Mouse (Mus musculus) cerebellum, adult 9-11 months (tissue): ENCODE results near the gene Ces3b.
"Not testable (repeated sequence)": the region's sequence is repeated elsewhere in the genome, so short reads cannot be mapped to it uniquely, and the experiment has no call there.

ENCODE experiments used
- DNase-seq: peaks from one replicate; pipeline ENCODE4 v3.0.0; 2022

Gene Ces3b

DNA sequence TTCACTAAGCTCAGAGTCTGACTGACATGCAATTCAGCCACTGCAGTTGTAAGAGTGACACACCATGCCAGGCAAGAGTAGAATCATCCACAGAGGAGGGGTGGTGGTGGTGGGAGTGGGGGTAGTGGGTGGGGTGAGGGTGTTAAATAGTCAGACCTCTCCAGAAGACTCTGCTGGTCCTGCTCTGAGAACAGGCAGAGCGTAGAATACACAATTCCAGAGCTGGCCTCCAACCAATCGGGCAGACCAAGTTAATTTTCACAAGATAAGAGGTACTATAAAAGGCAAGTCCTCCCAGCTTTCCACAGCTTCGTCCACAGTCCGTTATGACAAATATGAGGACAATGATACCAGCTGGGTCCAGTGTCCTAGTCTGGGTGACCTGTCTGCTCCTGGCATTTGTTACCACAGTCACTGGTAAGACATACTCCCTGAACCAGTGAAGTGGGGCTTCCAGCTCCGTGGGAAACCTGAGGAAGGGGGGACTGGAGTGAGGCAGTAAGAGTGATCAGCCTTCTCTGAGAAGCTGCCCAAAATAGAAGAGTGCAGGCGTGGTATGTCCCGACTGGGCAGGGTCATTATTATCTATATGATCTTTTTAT is at the start of gene Ces3b:
Gene Ces3b (plus strand): TSS at position 305 of the 602 bp plus-strand sequence.
- no peak for DNase-seq

DNA sequence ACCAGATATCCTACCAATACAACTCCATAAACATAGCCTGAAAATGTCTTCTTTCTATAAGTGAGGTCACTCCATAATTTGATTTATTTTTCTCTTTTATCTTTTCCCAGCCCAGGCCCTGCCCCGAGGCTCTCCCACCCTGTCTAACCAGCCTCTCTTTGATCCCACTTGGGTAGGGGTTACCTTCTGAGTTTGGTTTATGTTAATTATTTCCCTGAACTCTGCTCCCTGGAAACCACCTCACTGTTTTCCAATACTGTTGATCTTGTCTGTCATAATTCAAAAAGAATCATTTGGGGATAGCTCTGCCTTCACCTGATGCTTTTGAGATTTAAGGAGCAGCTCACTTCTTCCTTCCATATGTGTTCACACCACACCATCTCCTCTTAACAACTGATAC is 40.0 kb upstream of the Ces3b start:
- DNase-seq, result no peak

DNA sequence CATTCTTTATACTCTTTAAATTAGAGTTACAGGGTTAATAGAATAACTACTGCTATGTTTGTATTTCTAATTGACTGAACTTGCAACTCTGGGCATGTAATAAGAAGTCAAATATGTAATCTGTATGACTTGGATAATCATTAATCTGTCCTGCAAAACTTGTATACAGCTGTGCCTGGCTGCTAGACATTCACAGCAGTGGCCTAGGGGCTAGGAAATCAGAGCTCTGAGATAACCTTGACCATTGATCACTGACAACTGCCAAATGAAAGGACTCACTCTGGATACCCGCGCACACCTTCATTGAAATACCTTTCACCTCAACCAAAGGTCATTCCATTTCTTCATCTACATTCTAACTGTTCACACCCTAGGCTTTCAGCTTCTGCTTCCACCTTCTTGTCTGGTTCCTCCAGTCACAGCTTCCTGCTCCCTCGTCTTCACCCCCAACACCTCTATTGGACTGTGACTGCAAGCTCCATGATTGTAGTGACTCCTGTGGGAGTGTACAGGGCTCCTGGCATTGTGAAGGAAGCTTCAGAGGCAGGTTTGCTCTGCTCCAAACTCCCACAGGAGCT is 37.6 kb upstream of the Ces3b start:
- DNase-seq, result no peak

DNA sequence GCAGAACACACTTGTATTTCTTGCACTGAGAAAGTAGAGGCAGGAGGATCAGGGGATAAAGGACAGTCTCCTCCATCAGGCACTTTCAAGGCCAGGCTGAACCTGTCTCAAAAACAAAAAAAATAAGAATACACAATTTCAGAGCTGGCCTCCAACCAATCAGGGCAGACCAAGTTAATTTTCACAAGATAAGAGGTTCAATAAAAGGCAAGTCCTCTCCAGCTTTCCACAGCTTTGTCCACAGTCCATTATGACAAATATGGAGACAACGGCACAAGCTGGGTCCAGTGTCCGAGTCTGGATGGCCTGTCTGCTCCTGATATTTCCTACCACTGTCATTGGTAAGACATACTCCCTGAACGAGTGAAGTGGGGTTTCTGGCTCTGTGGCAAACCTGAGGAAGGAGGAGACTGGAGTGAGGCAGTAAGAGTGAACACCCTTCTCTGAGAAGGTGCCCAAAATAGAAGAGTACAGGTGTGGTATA is 35.1 kb upstream of the Ces3b start, which contains the start of gene Ces3a:
Gene Ces3a (plus strand): TSS at position 231 of the 484 bp plus-strand sequence.
- no peak for DNase-seq

DNA sequence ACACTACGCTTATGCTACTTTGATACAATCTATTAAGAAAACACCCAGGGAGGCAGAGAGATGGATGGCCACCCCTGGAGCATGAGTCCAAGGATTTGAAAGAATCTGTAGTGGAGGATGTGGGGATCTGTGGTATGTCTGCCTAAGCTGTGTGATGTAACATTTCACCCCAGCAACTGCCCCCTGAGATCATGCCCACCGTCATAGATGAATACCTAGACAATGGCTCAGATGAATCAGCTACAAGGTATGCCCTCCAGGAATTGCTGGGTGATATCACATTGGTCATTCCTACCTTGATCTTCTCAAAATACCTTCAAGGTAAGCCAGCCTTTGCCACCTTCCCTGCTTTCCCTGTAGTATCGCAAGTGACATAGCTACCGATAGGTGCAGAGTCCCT is 27.3 kb upstream of the Ces3b start:
- DNase-seq, result no peak

DNA sequence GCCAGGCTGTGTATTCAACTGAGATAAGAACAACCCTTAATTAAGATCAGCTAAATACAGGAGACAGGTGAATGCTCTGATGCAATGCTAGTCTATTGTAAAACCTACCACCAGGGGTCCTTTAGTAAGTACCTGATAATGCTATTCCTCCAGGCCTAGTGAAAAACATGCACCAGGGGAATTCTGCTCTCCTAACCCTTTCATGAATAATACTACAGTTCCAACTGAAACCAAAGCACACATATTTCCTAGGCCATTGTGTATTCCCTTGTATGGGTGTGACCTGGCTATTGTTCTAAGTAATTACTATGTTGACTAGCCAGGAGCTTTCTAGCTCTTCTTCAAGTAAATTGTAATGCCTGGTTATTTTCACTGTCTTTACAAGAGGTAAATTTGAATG is 23.5 kb upstream of the Ces3b start:
- DNase-seq, result no peak

DNA sequence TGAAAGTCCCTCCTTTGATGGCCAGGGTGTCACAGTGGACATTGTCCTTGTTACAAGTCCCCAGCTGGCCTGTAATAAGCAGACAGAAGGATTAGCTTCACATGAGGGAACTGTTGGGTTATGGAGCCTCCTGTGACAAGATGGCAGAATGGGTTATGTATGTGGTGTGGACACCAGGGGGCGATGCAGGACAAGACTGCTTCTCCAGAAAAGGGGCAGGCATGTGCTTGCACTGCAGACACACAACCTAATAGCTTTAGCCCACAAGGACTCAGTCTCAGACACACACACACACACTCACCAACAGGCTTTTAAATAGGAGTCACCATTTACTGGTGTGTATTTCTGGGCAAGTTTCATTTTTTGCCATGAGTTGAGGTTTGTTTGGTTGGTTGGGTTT is 16.8 kb upstream of the Ces3b start:
- DNase-seq, result no peak

DNA sequence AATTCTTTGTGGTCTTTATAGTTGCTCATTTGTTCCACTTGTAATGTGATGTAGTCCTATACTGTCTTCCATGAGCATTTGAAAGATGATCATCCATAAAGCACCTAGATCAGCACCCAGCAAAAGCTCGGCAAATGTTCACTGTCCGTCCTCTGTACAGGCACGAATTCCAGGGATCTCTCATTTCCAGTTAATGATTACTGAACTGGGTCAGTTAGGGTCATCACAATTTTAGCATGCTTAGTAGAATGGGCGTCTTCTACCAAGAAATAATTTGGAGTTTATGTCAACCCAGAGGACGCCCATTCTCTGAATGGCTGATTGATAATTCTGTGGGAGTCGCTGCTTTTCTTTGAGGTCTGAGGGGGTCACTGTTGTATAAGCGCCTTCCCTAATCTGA is 15.6 kb upstream of the Ces3b start:
- DNase-seq, result not testable (repeated sequence)

DNA sequence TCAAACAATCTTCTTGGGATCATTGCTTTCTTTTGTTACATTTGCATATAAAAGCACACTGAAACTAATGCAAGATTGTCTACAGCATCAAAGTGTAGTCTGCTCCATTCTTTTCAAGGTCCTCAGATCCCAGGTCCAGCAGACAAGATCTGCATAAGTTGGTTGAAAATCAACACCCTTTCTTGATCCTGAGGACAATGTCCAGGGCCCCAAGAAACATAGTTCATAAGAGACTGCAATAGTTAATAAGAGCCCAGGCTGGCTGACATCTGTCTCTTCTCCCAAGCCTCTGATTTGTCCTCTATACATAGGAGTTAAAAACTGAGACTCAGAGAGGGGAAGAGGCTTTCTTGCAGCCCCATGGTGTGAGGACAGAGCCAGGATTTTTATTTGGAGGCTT is 14.6 kb upstream of the Ces3b start:
- DNase-seq, result no peak

DNA sequence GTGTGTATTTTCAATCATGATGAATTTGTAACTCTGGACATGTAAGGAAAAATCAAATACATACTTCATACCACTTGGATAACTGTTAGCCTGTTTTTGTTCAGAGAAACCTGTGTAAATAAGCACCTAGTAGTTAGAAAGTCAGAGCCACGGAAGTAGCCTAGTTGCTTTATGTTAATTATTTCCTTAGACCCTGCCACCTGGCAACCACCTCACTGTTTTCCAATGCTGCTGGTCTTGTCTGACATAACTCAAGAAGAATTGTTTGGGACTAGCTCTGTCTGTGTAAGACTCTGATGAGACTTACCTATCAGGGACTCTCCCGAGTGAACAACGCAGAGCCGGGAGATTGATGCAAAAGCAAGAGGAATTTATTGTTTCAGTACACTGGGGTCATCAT is 7.0 kb upstream of the Ces3b start:
- DNase-seq, result no peak

DNA sequence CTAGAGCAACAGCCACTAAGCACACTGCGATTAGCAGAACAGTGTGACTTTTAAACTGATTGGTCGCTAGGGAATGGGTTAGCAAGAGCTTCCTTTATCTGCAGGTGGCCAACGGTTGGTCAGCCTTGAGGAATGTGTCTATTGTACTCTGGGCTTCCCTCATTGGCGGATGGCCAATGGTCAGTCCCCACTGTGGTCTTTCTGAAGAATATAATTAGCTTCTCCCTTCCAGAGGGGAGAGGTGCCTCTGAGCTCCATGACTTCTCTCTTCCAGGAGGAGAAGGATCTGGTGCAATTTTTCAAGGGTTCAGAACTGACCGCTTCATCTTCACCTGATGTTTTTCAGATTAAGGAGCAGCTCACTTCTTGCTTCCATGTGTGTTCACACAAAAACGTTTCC is 6.5 kb upstream of the Ces3b start:
- DNase-seq, result no peak

DNA sequence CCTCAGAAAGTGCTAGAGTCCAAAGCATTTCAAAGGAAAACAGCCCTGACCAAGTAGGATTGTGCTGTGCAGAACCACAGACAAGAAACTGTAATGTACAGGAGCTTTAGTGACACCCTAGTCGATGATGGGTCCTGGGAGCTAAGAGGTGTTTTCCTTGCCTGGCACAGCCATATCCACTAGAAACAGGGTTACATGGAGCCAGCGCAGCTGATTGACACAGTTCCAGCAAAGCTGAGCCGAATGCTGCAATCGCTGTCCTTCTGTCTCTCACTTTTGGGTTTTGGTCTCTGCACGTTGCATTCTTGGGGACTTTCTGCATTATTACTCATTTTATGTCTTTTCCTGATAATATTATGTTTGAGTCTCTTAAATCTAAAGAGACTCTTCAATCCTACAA is 5.0 kb upstream of the Ces3b start:
- DNase-seq, result no peak

DNA sequence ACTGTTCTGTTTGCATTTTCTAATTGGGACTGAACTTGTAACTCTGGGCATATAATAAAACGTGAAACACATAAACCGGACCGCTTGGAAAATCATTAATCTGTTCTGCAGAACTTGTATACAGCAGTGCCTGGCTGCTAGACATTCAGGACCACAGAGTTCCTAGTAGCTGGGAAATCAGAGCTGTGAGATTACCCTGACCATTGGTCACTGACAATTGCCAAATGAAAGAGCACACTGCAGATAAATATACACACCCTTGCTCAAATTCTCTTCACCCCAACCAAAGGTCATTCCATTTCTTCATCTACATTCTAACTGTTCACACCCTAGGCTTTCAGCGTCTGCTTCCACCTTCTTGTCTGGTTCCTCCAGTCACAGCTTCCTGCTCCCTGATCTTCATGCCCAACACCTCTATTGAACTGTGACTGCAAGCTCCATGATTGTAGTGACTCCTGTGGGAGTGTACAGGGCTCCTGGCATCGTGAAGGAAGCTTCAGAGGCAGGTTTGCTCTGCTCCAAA is 2.7 kb upstream of the Ces3b start:
- DNase-seq, result no peak

DNA sequence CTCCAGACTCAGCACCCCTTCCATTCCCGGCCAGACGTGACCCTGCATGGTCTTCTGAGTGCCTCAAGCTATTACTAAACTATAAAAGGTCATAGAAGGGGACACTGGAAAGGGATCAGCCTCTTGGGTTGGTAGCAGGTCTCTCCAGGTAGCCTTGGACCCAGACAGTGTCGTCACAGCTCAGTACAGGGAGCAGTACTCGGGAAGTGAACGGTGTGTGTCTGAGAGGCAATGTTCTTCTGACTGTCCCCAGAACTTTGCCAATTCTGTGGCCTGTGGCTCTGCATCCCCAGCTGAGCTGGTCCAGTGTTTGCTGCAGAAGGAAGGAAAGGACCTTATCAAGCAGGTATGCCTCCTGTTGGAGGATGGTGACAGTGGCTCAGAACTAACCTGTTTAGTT is 4.6 kb downstream of the Ces3b start:
- not testable (repeated sequence) for DNase-seq

DNA sequence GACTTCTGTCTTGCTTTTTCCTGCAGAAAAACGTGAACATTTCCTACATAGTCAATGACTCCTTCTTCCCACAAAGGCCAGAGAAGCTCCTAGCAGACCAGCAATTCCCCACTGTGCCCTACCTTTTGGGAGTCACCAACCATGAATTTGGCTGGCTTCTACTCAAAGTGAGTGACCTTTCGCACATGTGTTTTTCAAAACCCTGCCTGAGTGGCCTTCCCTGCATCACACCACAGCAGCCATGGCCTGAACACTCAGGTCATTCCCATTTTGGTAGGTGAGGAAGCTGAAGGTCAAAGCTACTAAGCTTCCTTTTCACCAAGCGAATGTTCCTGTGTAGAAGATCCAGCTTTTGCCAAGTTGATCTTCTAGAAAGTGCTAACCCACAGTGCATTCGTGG is 5.0 kb downstream of the Ces3b start:
- DNase-seq, result no peak

DNA sequence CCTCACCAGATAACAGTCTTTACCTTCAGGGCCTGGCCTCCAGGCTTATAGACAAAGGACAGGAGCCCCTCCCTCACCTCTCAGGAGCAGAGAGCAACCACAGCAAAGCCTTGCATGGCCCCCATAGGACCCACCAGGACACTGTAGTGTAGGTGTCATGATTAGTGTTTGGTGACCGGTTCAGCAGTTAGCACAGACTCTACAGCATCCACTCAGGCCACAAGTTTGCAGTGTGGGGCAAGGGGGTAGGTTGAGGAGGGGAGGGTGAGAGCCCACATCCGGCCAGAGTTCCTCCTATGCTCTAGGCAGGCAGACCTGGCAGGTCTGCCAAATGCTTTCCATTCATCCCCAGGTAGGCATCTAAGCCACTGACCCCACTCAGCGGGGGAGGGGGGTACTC is 10.4 kb downstream of the Ces3b start:
- DNase-seq, result no peak

DNA sequence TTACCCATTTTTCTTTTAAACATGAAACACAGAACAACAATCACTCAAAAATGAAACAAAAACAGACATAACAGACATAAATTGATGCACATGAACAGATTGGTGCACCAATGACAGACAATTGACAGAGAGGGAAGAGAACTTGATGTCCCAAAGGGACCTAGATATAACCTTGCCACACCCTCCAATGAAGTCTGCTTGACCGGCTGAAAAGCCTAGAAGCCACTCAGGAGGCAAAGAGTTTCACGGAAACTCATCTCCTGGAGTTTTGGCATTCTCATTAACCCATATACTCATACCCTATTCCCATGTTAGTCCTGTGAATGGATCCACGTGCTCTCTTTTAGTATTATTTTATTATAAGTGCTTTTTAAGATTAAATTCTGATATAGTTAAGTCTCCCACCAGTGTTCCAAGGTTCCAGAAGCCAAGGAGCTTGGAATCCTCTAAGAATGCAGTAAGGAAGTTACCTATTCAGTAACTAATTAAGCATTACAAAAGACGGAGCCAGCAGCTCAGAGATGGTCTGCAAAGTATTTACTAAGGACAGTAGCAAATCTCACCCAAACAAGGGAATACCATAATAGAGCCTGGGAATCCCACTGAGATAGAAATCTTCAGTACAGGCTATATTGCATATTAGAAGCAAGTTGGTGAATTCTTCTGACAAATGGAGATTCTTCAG is 18.7 kb downstream of the Ces3b start:
- DNase-seq, result not testable (repeated sequence)

DNA sequence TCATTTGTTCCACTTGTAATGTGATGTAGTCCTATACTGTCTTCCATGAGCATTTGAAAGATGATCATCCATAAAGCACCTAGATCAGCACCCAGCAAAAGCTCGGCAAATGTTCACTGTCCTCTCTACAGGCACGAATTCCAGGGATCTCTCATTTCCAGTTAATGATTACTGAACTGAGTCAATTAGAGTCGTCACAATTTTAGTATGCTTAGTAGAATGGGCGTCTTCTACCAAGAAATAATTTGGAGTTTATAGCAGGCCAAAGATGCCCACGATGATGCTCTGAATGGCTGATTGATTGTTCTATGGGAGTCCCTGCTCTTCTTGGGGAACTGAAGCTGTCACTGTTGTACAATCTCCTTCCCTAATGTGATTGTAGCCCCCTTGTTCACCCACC is 20.1 kb downstream of the Ces3b start:
- DNase-seq, result not testable (repeated sequence)

DNA sequence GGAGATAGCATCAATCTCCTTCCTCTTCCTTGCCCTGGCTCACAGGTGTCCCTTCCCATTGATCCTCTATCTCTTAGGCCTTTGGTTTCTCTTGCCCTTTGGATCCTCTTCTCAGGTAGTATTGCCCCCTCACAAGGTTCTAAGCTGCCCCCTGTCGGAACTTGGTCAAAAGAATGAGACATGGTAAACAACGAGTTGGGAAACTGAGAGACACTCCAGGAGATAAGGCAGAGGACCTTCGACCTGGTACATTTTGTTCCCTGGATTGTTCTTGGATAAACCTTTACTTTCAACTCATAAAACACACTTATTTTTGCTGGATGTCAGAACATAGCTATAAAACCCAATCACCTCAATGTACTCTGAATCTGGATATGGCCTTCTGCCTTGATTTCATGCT is 20.7 kb downstream of the Ces3b start:
- no peak for DNase-seq

DNA sequence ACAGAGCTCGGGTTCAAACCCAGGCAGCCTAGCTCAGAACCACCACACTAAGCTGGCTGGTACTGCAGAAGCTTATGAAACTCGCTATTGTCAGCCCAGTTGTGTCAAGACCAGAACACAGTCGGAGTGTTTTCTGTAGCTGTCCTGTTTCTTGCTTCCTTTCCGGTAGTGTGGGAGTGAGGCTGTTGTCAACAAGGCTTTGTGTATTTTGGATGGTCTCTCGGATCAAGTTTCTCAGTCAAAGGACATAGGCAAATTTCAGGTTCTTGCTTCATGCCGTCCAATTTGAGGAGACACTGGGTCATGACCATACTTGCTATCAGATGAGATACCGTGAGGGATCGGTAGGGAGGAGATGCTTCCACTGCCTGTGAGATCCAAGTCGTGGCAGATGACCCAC is 46.3 kb downstream of the Ces3b start:
- DNase-seq, result no peak

DNA sequence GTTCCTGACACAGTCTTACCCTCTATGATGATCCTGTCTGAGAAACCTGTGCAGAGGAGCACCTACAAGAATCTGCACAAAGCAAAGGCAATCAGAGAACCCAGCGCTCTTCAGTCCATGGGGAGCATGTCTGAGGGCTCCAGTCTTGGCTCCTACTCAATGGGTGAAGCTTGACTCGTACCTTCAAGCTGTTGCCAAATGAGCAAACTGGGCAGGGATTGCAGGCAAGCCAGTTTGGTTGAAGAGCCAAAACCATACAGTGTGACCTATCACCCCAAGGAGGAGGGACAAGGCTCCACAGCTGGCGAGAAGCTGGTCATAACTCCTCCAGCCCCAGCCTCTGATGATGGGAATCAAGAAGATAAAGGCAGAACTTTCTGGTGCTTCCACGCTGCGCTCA is 48.0 kb downstream of the Ces3b start, which contains the start of gene Ces4a:
Gene Ces4a (plus strand): TSS at position 292 of the 400 bp plus-strand sequence.
- DNase-seq, result no peak

DNA sequence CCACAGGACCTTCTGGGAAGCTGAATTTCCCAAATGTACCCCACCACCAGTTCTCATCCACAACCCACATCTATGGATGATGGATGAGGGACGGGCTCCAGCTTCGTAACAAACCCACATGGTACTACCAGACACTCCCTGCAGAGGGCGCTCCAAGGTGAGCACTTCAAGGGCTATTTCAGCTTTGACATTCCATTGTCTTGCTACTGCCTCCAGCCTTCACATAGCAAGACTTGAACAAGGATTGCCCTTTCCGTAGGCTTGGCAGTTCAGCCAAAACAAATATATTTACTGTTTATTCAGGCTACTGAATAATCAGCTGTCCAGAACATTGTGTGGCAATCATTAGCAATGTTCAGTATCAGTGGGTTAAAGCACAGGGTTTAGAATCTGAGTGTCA is 54.9 kb downstream of the Ces3b start:
- peak; percentile 23 for DNase-seq

DNA sequence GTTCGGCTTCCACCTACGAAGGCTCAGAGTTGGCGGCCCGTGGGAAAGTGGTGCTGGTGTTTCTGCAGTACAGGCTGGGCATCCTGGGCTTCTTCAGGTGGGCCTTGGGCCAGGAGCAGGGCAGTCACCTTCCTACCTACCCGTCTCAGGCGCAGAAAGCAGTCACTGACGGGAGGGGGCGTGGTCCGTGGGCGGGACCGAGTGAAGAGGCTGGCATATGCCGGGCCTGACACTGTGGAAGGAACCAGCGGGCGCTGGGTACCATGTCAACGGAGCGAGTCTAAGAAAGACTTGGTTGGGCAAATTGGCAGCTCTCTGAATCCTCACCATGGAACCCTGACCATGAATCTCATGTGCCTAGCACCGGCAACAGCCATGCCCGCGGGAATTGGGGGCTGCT is 58.8 kb downstream of the Ces3b start:
- no peak for DNase-seq
